Mouse (Mus musculus) kidney, postnatal 10 days (tissue): ENCODE measurements around the gene Ccdc155.
"Not testable (repeated sequence)": the region's sequence is repeated elsewhere in the genome, so short reads cannot be mapped to it uniquely, and the experiment has no call there.

Experiments used
- DNase-seq: peaks from one replicate; pipeline ENCODE4 v3.0.0; 2021; ENCODE audit warnings: mixed read lengths

Ccdc155 gene

DNA sequence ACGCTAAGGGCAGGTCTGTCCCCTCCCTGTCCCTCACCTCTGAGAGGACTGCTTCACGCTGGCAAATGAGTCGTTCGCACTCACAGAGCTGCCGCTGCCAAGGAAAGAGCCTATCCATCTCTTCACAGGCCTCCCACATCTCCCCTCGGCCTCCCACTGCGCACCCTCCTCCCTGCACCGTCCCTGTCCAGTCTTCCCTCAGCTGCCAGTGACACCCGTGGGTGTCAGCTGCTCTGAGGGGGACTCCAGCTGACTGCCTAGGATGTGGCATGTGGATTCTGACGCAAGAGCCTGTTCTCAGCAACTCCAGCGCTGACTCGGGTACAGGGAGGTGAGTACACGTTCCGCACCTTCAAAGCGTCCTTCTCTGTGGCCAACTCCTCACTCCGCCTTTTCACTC lies 15.1 kb downstream of the Ccdc155 start:
- no peak for DNase-seq

DNA sequence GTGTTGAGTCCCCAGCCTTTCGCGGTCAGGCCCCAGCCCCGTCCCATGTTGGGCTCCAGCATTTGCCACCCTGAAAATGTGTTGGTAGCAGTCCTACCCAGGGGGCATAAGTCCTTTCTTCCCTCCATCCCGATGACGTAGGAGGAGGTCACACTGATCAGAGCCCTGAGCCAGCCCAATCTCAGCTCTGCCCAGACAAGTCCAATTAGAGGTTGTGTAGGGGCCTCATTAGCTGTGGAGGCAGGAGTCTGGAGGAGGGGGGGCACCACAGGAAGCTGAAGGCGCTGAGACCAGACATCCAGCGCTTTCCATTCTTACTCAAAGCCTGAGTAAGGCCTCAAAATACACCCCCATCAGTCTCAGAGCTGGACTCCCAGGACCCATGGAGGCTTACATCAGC lies 18.8 kb downstream of the Ccdc155 start:
- no peak for DNase-seq

DNA sequence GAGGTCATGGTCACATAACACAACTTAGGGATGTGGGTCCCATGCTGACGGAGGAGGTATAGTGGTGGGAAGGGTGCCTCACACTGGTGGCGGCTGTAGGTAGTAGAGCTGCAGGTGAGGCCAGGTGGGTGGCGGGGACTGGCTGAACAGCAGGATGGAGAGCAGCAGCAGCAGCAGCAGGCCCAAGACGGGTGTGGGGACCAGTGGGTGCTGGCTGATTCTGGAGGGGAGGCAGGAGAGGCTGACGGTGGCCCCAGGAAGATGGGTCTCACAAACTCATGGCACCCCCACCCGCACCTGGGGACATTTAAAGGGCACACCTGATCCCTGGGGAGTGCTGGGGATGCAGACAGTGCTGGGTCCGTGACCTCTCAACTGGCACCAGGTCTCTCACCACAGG lies 21.0 kb downstream of the Ccdc155 start:
- no peak for DNase-seq

DNA sequence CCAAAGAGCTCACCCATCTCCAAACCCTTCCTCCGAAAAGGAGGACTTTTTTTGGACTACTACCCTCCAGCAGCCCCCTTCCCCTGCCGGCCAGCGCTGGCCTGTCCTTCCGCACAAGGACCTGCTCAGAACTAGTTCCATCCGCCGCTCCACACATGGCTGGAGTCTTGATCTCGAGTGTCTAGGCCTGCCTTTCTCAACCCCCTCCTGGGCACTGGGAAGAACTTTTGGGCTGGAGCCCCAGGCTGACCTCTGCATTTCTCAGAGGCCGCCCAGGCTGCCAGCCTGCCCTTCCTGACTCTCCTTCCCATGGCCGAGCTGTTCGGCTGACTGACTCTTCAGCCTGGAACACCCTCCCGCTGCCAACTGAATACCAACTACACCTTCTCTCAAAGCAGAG lies 22.1 kb downstream of the Ccdc155 start:
- peak; percentile 52 for DNase-seq

DNA sequence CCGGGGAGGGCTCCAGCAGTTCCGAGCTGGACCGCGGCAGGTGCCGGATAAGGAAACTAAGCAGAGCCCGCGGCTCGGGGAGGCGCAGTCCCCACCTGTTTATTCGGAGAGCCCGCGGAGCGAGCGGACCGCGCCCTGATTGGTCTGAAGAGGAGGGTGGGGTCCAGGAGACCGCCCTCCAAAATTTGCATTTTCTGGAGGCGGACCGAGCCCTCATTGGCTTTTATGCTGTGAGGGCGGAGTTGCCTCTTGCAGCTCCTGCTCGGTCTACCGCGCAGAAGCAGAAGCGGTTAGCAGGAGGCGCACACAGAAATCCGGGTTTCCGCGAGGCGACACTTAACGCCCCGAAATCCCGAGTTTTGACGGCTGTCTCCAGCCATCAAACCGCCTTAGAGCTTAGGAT lies 22.5 kb downstream of the Ccdc155 start:
- peak; percentile 91 for DNase-seq

DNA sequence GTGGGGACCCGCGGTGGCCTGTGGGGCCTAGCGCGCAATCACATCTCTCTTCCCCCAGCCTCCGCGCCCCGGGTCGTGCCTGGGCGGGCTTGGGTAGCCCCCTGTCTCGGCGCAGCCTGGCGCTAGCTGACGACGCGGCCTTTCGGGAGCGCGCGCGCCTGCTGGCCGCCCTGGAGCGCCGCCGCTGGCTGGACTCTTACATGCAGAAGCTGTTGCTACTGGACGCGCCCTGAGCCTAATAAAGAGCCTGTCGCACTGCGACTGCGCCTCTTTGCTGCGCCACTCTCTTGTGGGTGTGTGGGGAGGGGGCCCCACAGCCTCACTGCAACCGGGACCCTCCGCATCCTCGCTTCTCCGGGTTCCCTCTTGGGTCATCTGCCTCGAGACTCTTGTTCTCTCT lies 23.2 kb downstream of the Ccdc155 start:
- DNase-seq, result no peak

DNA sequence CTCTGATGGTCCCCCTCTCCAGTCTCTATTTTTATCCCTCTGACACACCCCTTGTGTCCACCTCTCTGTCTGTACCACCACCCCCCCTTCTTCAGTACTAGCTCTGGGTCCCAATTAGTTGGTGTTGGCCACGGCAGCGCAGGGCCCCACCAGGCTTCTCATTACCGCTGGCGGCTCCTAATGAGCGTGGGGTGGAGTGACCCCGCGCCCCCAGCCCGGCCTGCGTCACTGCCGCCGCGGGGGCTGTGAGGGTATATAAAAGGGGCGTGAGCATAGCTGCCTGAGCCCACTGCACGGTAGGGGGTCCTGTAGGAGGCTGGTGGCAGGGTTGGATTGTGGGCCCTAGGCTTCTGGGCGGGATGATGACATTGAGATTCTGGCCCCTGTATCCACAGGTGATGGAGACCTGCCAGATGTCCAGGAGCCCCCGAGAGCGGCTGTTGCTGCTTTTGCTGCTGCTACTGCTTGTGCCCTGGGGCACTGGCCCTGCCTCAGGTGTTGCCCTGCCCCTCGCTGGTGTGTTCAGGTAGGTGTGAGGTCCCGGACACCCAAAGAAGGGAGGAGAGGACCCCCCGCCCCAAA lies 23.7 kb downstream of the Ccdc155 start, which contains the start of gene Pth2:
Pth2 (plus strand) TSS at position 100 of the 582 bp plus-strand sequence.
- no peak for DNase-seq

DNA sequence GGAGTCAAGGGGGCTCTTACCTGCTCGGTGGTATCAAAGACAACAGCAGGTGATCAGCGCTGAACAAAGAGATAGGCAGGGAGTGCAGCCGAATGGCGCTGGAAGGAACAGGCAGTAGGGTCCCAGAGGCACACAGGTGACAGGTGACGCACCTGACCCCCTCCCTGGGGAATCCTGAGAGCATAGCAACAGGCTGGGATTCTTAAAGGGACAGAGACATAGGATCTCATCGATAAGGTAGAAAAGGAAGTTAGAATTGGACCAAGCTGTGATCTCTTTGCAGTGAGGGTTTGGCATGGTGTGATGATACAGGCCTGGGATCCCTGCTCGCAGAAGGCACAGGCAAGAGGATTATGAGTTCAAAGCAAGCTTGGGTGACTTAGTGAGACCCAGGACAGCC lies 25.2 kb downstream of the Ccdc155 start, which contains the start of gene Gfy:
Gfy (minus strand) TSS at position 101 of the 400 bp plus-strand sequence.
- DNase-seq, result no peak

DNA sequence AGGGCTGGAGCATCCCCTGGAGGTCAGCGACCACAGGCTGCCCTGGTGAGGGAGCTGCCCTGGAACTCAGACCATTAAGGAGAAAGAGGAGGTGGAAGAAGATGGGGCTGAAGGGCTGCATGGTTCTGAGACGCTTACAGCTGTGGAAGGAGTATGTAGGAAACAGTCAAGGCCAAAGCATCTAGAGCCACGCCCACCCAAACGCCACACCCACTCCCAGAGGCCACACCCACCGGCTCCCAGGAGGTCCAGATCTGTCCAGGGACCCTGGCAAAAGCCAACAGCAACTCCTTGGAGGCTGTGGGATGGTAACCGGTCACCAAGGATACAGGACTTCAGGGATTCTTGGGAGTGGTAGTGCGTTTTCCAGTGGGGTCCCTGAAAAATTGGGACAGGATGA lies 26.1 kb downstream of the Ccdc155 start:
- no peak for DNase-seq

DNA sequence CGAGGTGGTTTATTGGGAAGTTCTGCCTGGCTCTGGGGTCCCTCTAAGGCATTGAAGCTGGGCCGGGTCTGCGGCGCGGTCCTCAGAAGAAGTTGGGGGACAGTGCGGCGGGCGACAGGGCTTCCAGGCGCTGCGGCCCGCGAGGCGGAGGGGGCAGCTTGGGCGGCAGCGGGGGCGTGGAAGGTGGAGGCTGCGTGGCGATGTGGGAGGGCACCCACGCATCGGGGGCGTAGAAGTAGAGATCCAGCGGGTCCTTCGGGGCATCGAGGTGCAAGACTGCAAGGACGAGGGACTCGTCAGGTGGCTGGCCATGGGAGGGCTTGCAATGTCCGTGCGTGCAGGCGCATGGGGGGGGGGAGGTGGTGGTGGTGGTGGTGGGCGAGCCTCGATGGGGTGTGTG lies 28.3 kb downstream of the Ccdc155 start:
- DNase-seq, result no peak

DNA sequence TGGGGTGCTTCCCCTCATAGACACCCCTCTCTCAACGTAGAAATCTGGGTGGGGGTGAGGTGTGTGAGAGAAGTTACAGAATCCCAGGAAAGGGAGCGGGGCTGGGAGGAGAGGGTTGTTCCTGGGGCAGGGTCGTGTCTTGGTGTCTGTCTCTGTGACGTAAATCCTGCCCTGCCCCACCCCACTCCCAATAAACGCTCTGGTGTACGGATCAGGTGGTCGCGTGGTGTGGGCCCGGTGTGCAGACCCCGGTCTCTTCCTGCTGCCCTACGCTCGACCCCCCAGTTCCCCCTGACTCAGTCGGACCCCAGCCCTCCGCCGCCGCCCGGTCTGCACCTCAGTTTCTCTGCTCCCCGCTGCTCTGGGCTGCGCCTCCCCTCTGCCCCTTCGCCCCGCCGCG lies 28.8 kb downstream of the Ccdc155 start:
- no peak for DNase-seq

DNA sequence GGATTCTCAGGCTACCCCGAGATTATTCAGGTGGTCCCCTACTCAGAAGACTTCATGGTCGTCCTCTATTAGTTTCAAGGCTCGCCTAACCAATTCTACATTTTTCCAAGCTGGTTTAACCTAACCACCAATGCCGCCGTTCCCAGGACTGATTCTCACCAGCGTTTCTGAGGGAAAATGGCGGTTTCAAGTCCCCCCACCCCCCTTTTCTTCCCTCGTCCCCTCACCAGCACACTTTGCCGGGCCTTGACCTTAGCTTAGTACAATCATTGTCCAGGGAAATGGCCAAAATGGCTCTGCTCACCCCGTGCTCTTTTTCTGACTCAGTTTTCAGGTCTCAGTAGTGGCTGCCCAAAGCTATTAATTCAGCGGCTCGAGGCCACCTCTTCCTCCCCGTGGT lies 29.3 kb downstream of the Ccdc155 start:
- no peak for DNase-seq

DNA sequence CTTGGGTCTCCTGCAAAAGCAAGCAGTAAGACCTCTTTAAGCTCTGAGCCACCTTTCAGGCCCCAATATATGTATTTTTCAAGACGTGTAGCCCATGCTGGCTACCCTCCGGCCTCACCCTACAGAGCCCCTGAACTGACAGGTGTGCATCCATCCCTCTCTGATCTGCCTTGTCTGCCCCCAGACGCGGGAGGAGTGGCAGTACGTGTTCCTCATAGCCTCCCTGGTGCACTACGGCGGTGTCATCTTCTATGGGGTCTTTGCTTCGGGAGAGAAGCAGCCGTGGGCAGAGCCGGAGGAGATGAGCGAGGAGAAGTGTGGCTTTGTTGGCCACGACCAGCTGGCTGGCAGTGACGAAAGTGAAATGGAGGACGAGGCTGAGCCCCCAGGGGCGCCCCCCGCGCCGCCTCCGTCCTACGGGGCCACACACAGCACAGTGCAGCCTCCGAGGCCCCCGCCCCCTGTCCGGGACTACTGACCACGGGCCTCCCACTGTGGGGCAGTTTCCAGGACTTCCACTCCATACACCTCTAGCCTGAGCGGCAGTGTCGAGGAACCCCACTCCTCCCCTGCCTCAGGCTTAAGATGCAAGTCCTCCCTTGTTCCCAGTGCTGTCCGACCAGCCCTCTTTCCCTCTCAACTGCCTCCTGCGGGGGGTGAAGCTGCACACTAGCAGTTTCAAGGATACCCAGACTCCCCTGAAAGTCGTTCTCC lies 30.0 kb downstream of the Ccdc155 start:
- DNase-seq, result no peak

DNA sequence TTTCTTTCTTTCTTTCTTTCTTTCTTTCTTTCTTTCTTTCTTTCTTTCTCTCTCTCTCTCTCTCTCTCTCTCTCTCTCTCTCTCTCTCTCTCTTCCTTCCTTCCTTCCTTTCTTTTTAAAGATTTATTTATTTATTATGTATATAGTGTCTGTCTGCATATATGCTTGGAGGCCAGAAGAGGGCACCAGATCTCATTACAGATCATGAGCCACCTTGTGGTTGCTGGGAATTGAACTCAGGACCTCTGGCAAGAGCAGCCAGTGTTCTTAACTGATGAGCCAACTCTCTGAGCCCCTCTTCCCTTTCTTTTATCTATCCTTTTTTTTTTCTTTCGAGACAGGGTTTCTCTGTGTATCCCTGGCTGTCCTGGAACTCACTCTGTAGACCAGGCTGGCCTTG lies 30.9 kb downstream of the Ccdc155 start:
- not testable (repeated sequence) for DNase-seq

DNA sequence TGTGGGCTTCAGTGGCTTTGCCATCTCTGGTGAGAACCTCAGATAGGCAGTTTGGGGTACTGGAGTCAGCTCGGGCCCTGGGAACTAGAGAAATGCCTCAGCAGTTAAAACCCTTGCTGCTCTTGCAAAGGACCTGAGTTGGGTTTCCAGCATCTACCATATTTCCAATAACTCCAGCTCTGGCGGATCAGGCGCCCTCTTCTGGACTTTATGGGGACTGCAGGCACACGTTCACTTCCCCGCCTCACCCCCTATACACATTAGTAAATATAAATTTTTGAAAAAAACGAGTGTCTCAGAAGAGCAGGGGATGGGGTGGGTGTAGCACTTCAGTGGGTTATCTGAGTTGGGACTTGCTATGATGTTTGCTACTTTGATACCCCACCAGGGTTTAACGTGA lies 31.7 kb downstream of the Ccdc155 start:
- no peak for DNase-seq

DNA sequence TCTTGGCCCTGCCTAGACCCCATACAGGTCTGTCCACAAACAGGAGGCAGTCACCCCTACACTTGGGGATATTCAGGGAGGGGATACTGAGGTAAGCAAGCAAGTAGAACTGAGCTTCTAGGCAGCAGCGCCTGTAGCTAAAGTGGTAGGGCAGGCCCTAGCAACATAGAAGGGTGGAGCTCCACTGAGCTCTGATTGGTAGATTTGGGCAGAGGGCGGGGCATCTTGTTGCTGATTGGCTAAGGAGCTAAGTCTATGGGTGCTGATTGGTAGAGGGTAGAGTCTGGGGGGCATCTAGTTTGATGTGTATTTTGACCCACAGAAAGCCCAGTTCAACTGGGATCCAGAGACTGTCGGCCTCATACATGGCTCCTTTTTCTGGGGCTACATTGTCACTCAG lies 35.2 kb downstream of the Ccdc155 start:
- no peak for DNase-seq

DNA sequence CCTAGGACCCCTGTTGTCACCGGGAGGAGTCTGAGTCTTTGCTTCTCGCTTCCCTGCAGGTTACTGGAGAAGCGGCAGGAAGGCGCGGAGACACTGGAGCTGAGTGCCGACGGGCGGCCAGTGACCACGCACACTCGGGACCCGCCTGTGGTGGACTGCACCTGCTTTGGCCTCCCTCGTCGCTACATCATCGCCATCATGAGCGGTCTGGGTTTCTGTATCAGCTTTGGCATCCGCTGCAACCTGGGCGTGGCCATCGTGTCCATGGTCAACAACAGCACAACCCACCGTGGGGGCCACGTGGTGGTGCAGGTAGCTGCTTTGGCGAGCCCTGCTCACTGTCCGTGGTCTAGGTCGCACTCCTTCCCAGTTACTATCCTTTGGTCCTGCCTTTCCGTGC lies 36.0 kb downstream of the Ccdc155 start:
- no peak for DNase-seq

DNA sequence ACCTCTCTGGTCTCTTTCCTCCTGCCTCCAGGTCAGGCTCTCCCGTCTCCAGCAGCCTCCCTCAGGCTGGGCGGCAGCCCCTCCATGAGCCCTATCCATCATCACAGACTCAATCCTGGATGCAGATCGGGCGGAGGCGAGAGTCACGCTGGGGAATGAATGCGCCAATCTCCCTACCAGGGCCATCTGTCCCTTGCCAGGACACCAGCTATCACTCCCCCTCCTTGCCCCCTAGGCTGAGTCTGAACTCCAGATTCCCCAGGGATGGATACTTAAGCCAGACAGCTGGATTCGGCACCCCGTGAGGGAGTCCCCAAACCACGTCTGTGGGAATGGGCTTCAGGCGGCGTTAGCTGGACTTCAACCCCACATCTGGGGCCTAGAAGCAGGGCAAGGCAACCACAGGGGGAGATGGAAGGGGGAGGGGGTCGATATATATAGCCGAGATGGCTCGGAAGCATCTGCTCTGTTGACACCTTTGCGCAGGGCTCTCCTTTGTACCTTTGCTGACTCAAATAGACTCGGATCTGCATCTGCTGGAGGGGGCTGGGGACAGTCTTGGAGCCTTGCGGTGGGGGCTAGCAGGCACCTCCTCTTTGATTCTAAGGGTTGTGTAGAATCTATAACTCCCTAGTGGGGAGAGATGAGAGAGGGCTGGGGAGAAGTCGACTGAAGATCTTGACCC lies 36.8 kb downstream of the Ccdc155 start:
- no peak for DNase-seq

DNA sequence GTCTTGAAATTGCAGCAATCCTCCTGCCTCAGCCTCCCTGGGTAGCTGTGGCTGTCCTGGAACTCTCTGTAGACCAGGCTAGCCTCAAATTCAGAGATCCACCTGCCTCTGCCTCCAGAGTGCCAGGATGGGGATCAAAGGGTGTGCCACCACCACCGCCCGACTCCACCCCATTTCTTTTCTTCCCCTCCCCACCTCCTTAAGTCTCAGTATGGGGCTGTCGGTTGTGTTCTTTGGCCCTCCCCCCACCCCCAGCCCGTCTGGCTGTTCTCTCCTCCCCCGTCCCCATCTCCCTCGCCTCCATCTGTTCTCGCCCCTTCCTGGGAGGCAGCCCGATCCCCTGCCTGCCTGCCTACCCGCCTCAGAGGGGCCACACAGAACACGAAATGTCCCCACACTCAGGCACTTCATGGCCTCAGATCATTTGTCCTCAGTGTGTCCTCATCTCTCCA lies 37.7 kb downstream of the Ccdc155 start:
- DNase-seq, result no peak

DNA sequence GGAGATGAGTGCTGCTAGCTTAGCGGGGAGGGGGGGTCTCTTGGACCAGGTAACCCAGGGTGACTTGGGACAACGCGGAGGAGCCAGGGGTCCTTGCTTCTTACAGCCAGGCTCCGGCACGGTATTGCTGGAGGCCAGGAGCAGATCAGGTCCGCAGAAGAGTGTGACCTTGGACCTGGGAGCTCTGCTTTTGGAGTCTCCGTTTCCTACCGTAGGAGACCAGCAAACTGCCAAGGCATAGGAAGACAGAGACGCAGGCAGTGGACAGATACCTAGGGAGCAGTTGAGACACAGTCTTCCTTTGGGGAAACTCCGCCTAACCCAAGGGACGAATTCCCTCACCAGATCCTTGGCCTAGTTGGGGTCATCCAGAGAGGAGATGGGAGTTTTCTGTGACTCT lies 39.0 kb downstream of the Ccdc155 start:
- no peak for DNase-seq

DNA sequence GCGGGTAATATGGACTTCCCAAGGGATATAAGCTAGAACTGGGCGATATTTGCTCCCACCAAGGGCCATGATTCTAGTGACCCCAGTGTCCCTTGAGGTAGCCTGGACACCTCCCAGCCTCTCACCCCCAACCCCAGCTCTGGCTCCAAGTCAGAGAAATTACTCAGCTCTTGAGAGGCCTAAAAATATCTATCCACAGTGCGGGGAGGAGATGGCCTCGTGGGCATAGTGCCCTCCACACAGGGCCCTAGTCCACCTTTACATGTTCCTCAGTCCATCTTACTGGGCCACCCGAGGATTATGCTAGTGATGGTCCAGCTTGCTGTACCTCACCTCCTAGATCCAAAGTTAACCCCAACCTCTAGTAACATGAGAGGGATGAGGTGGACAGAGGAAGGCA lies 39.9 kb downstream of the Ccdc155 start:
- no peak for DNase-seq

DNA sequence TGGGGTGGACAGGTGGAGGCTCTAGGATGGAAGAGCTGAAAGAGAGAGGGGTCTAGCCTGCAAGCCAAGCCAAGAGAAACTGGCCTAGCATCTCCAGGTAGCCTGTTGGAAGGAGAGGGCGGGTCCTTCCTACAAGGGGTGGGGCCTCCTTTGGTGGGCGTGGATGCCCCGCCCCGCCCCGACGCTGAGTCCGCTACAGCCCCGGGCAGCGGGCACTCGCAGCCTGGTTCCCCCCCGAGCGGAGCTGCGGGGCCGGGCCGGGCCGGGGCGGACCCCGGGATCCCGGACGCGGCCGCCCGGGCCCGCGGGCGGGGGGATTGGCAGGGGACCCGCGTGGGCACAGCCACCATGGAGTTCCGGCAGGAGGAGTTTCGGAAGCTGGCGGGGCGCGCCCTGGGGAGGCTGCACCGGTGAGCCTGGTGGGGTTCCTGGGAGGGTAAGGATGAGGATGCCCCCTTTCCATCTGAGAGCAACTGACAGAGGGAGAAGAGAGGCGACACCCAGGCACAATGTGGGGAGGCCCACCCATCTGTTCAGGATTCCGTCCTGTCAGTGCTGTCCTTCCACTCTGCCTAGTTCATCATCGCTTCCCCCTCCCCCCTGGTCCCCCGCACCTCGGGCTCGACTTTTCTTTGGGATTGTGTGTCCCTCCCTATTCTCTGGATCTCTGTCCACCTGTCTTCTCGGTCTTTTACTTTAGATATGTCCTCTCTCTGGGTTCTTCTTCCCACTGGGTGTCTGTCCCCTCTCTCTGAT lies 40.8 kb downstream of the Ccdc155 start, which contains the start of gene Slc17a7:
Slc17a7 (plus strand) TSS at position 215 of the 756 bp plus-strand sequence.
- DNase-seq, result peak; percentile 59

DNA sequence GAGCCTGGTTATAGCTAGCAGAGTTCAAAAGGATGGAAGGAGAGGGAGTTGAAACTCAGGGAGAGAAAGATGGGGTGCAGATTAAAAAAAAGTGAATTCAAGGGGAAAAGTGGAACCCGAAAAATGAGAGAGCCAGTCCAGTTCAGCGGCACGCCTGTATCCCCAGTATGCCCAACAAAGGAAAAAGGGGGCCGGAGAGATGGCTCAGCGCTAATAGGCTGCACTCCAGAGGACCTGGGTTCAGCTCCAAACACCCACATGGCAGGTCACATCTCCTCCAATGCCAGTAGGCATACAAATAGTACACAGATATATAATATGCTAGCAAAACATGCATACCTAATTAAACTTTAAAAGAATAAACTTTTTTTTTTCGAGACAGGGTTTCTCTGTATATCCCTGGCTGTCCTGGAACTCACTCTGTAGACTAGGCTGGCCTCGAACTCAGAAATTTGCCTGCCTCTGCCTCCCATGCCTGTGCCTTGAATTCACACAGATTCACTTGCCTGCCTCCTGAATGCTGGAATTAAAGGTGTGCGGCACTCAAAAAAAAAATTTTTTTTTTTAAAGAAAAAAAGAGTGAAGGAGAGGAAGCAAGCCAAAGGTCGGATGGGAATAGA lies 41.6 kb downstream of the Ccdc155 start:
- DNase-seq, result no peak
